Mouse (Mus musculus) c-Kit-positive CD71-negative TER-119-negative erythroid progenitor cells, embryonic 14.5 days (primary cell): Measurements from ENCODE around the gene Gm20388.
"Not testable (repeated sequence)": the region's sequence is repeated elsewhere in the genome, so short reads cannot be mapped to it uniquely, and the experiment has no call there.

Experiments used
- DNase-seq: peaks from one replicate; pipeline ENCODE4 v3.0.0-alpha.2; 2013; ENCODE audit warnings: low read depth

Gm20388 gene

GRCm38 (mm10) chr8:122556030-122557009, 2645.7 kb downstream of the Gm20388 start:
- no peak for DNase-seq

- DNase-seq, result no peak
Observed at GRCm38 (mm10) chr8:122557248-122558038, 2646.8 kb downstream of the Gm20388 start.

GRCm38 (mm10) chr8:122558671-122559349, 2648.2 kb downstream of the Gm20388 start:
- DNase-seq, result no peak

- DNase-seq, result no peak
Observed at GRCm38 (mm10) chr8:122561199-122561598, 2650.6 kb downstream of the Gm20388 start.

GRCm38 (mm10) chr8:122564363-122565352, 2654.0 kb downstream of the Gm20388 start:
- no peak for DNase-seq

GRCm38 (mm10) chr8:122566766-122567165, 2656.1 kb downstream of the Gm20388 start:
- DNase-seq, result no peak

GRCm38 (mm10) chr8:122567361-122568108, 2656.9 kb downstream of the Gm20388 start, which contains the start of gene Cdt1:
Gene Cdt1 (plus strand): TSS chr8:122568015.
- DNase-seq, result peak; percentile 88

GRCm38 (mm10) chr8:122568109-122568504, 2657.5 kb downstream of the Gm20388 start:
- no peak for DNase-seq

GRCm38 (mm10) chr8:122568881-122569309, 2658.3 kb downstream of the Gm20388 start:
- no peak for DNase-seq

GRCm38 (mm10) chr8:122569329-122569728, 2658.7 kb downstream of the Gm20388 start:
- no peak for DNase-seq

GRCm38 (mm10) chr8:122569996-122570395, 2659.4 kb downstream of the Gm20388 start:
- no peak for DNase-seq

- no peak for DNase-seq
Observed at GRCm38 (mm10) chr8:122571153-122571552, 2660.5 kb downstream of the Gm20388 start.

- DNase-seq, result no peak
Observed at GRCm38 (mm10) chr8:122571750-122572267, 2661.2 kb downstream of the Gm20388 start.

GRCm38 (mm10) chr8:122572751-122573150, 2662.1 kb downstream of the Gm20388 start:
- no peak for DNase-seq

- DNase-seq, result not testable (repeated sequence)
Observed at GRCm38 (mm10) chr8:122573176-122573575, 2662.5 kb downstream of the Gm20388 start.

- no peak for DNase-seq
Observed at GRCm38 (mm10) chr8:122573577-122573976, 2662.9 kb downstream of the Gm20388 start.

GRCm38 (mm10) chr8:122574264-122574663, 2663.6 kb downstream of the Gm20388 start:
- DNase-seq, result no peak

GRCm38 (mm10) chr8:122574667-122575251, 2664.1 kb downstream of the Gm20388 start:
- no peak for DNase-seq

- no peak for DNase-seq
Observed at GRCm38 (mm10) chr8:122575286-122575685, 2664.6 kb downstream of the Gm20388 start.
